Mouse (Mus musculus): ENCODE measurements around the gene Amy2a3. TPM values are rescaled to one million over a fixed set of nuclear protein-coding genes. Genes with fewer than 3 reads are reported as not detected.
"Not testable (repeated sequence)": the region's sequence is repeated elsewhere in the genome, so short reads cannot be mapped to it uniquely, and the experiment has no call there.

Amy2a3 gene
- polyA plus RNA-seq (2014; fragmentation: Nextera tagmentation; extraction: Ambion mirVana) = not detected in 2 replicates

DNA sequence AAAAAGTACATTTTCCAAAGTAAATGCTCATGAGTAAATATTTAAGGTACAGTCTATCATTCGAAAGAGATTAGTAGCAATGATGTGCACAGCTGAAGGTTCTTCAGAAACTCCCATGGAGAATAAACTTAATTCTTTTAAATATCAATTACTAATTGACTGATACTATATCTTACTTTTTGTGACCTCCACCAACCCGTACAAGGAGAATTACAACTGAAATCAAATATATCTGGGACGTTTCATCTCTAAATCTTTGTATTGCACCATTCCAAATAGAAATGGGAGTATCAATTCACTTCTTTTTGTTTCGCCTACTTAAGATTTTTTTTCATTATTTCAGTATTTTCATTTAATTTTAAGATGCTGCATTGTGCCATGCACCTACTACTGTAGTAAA is at the start of gene Amy2a3:
Gene Amy2a3, minus strand, starts transcription at position 101 of the 400 bp plus-strand sequence.
- H3K27me3 ChIP-seq (replicated peaks; ENCODE audit: control insufficient read depth, insufficient read depth, low read length); H3K36me3 ChIP-seq (ENCODE audit: control insufficient read depth, insufficient read depth, low read length); H3K27ac ChIP-seq (replicated peaks; ENCODE audit: low read depth, low read length); H3K9ac ChIP-seq (ENCODE audit: low read depth, low read length); H3K4me3 ChIP-seq (ENCODE audit: low read depth, low read length); H3K4me1 ChIP-seq (ENCODE audit: control insufficient read depth, insufficient read depth, low read length); H3K4me2 ChIP-seq (ENCODE audit: low read depth, low read length); ATAC-seq (ENCODE audit: low read depth); H3K9me3 ChIP-seq (ENCODE audit: control insufficient read depth, low read length); DNase-seq (ENCODE audit: low spot score): not testable (repeated sequence)
- WGBS = no CpG with 5 or more reads among the region's 4 CpGs

DNA sequence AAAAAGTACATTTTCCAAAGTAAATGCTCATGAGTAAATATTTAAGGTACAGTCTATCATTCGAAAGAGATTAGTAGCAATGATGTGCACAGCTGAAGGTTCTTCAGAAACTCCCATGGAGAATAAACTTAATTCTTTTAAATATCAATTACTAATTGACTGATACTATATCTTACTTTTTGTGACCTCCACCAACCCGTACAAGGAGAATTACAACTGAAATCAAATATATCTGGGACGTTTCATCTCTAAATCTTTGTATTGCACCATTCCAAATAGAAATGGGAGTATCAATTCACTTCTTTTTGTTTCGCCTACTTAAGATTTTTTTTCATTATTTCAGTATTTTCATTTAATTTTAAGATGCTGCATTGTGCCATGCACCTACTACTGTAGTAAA is 32.7 kb upstream of the Amy2a3 start, which contains the start of gene Amy2a2:
Gene Amy2a2, minus strand, starts transcription at position 101 of the 400 bp plus-strand sequence.
- ATAC-seq (ENCODE audit: low read depth); DNase-seq (ENCODE audit: low spot score); H3K9ac ChIP-seq (ENCODE audit: low read depth, low read length); H3K4me3 ChIP-seq (ENCODE audit: low read depth, low read length); H3K9me3 ChIP-seq (ENCODE audit: control insufficient read depth, low read length); H3K4me1 ChIP-seq (ENCODE audit: control insufficient read depth, insufficient read depth, low read length); H3K27ac ChIP-seq (replicated peaks; ENCODE audit: low read depth, low read length); H3K4me2 ChIP-seq (ENCODE audit: low read depth, low read length); H3K27me3 ChIP-seq (replicated peaks; ENCODE audit: control insufficient read depth, insufficient read depth, low read length); H3K36me3 ChIP-seq (ENCODE audit: control insufficient read depth, insufficient read depth, low read length): not testable (repeated sequence)
- WGBS = no CpG with 5 or more reads among the region's 4 CpGs

DNA sequence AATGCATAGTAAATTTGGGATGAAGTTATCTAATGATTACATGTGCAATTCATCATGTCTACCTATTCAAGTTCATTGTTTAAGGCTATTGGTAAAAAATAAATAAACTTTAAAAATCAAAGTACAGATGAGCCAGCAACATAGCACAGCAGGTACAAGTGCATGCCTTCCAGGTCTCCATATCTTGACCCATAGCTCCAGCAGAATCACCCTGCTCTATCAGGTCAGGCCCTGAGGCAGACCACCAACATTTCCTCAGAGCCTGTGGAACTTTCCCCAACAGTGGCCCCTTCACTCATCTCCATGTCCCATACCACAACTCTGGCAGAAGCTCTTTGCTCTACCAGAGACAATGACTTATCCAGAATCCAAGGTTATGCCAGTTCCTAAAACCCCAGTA is 21.6 kb upstream of the Amy2a3 start:
- not testable (repeated sequence) for H3K27ac ChIP-seq (replicated peaks; ENCODE audit: low read depth, low read length); H3K9ac ChIP-seq (ENCODE audit: low read depth, low read length); H3K4me1 ChIP-seq (ENCODE audit: control insufficient read depth, insufficient read depth, low read length); DNase-seq (ENCODE audit: low spot score); H3K4me3 ChIP-seq (ENCODE audit: low read depth, low read length); H3K4me2 ChIP-seq (ENCODE audit: low read depth, low read length); H3K9me3 ChIP-seq (ENCODE audit: control insufficient read depth, low read length); H3K27me3 ChIP-seq (replicated peaks; ENCODE audit: control insufficient read depth, insufficient read depth, low read length); ATAC-seq (ENCODE audit: low read depth); H3K36me3 ChIP-seq (ENCODE audit: control insufficient read depth, insufficient read depth, low read length)

DNA sequence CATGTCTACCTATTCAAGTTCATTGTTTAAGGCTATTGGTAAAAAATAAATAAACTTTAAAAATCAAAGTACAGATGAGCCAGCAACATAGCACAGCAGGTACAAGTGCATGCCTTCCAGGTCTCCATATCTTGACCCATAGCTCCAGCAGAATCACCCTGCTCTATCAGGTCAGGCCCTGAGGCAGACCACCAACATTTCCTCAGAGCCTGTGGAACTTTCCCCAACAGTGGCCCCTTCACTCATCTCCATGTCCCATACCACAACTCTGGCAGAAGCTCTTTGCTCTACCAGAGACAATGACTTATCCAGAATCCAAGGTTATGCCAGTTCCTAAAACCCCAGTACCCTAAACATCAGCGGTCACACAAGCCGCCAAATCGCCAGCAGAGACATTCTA is 10.9 kb downstream of the Amy2a3 start:
- not testable (repeated sequence) for H3K27ac ChIP-seq (replicated peaks; ENCODE audit: low read depth, low read length); DNase-seq (ENCODE audit: low spot score); H3K9me3 ChIP-seq (ENCODE audit: control insufficient read depth, low read length); H3K4me3 ChIP-seq (ENCODE audit: low read depth, low read length); ATAC-seq (ENCODE audit: low read depth); H3K4me2 ChIP-seq (ENCODE audit: low read depth, low read length); H3K9ac ChIP-seq (ENCODE audit: low read depth, low read length); H3K27me3 ChIP-seq (replicated peaks; ENCODE audit: control insufficient read depth, insufficient read depth, low read length); H3K36me3 ChIP-seq (ENCODE audit: control insufficient read depth, insufficient read depth, low read length); H3K4me1 ChIP-seq (ENCODE audit: control insufficient read depth, insufficient read depth, low read length)
- WGBS = no CpG with 5 or more reads among the region's 3 CpGs

DNA sequence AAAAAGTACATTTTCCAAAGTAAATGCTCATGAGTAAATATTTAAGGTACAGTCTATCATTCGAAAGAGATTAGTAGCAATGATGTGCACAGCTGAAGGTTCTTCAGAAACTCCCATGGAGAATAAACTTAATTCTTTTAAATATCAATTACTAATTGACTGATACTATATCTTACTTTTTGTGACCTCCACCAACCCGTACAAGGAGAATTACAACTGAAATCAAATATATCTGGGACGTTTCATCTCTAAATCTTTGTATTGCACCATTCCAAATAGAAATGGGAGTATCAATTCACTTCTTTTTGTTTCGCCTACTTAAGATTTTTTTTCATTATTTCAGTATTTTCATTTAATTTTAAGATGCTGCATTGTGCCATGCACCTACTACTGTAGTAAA is 32.5 kb downstream of the Amy2a3 start, which contains the start of gene Amy2a4:
Gene Amy2a4, minus strand, starts transcription at position 101 of the 400 bp plus-strand sequence.
- H3K36me3 ChIP-seq (ENCODE audit: control insufficient read depth, insufficient read depth, low read length); H3K27me3 ChIP-seq (replicated peaks; ENCODE audit: control insufficient read depth, insufficient read depth, low read length); H3K9ac ChIP-seq (ENCODE audit: low read depth, low read length); H3K4me3 ChIP-seq (ENCODE audit: low read depth, low read length); H3K9me3 ChIP-seq (ENCODE audit: control insufficient read depth, low read length); H3K4me1 ChIP-seq (ENCODE audit: control insufficient read depth, insufficient read depth, low read length); ATAC-seq (ENCODE audit: low read depth); DNase-seq (ENCODE audit: low spot score); H3K4me2 ChIP-seq (ENCODE audit: low read depth, low read length); H3K27ac ChIP-seq (replicated peaks; ENCODE audit: low read depth, low read length): not testable (repeated sequence)
- no CpG with 5 or more reads among the region's 4 CpGs for WGBS

DNA sequence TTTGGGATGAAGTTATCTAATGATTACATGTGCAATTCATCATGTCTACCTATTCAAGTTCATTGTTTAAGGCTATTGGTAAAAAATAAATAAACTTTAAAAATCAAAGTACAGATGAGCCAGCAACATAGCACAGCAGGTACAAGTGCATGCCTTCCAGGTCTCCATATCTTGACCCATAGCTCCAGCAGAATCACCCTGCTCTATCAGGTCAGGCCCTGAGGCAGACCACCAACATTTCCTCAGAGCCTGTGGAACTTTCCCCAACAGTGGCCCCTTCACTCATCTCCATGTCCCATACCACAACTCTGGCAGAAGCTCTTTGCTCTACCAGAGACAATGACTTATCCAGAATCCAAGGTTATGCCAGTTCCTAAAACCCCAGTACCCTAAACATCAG is 43.6 kb downstream of the Amy2a3 start:
- ATAC-seq (ENCODE audit: low read depth); DNase-seq (ENCODE audit: low spot score); H3K4me2 ChIP-seq (ENCODE audit: low read depth, low read length); H3K36me3 ChIP-seq (ENCODE audit: control insufficient read depth, insufficient read depth, low read length); H3K9ac ChIP-seq (ENCODE audit: low read depth, low read length); H3K4me3 ChIP-seq (ENCODE audit: low read depth, low read length); H3K4me1 ChIP-seq (ENCODE audit: control insufficient read depth, insufficient read depth, low read length); H3K27ac ChIP-seq (replicated peaks; ENCODE audit: low read depth, low read length); H3K27me3 ChIP-seq (replicated peaks; ENCODE audit: control insufficient read depth, insufficient read depth, low read length); H3K9me3 ChIP-seq (ENCODE audit: control insufficient read depth, low read length): not testable (repeated sequence)

DNA sequence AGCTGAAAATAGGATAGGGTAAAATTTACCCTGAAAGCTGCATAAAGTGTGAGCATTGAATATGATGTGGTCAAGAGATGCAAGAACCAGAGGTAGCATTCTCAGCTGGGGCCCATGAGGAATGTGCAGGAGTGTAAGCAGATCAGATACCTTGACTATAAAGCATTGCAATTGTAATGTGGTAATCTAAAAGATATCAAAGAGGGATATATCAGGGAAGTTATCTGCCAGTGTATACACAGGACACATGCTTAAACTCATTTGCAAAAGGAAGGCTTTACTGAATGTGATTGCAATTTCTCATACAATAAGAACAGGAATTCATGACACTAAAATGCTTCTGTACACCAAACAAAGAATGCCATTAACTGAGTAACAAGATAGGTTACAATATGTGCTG is 44.3 kb downstream of the Amy2a3 start:
- not testable (repeated sequence) for H3K4me1 ChIP-seq (ENCODE audit: control insufficient read depth, insufficient read depth, low read length); H3K27me3 ChIP-seq (replicated peaks; ENCODE audit: control insufficient read depth, insufficient read depth, low read length); H3K4me3 ChIP-seq (ENCODE audit: low read depth, low read length); ATAC-seq (ENCODE audit: low read depth); H3K4me2 ChIP-seq (ENCODE audit: low read depth, low read length); H3K9ac ChIP-seq (ENCODE audit: low read depth, low read length); DNase-seq (ENCODE audit: low spot score); H3K9me3 ChIP-seq (ENCODE audit: control insufficient read depth, low read length); H3K36me3 ChIP-seq (ENCODE audit: control insufficient read depth, insufficient read depth, low read length); H3K27ac ChIP-seq (replicated peaks; ENCODE audit: low read depth, low read length)

Other genes starting within 250 kb of the Amy2a3 start
- gene Amy2a5, start 65.2 kb downstream of the Amy2a3 start, polyA plus RNA-seq (2014; fragmentation: Nextera tagmentation; extraction: Ambion mirVana) = not detected in 2 replicates
- not detected in 2 replicates for gene Amy2a4, start 32.6 kb downstream of the Amy2a3 start, polyA plus RNA-seq (2014; fragmentation: Nextera tagmentation; extraction: Ambion mirVana)
- gene Amy2a2, start 32.6 kb upstream of the Amy2a3 start, polyA plus RNA-seq (2014; fragmentation: Nextera tagmentation; extraction: Ambion mirVana) = not detected in 2 replicates
- not detected in 2 replicates for gene Amy2a1, start 208.4 kb upstream of the Amy2a3 start, polyA plus RNA-seq (2014; fragmentation: Nextera tagmentation; extraction: Ambion mirVana)